Mouse (Mus musculus): ENCODE results near the gene Mrps35. TPM values are rescaled to one million over a fixed set of nuclear protein-coding genes. Genes with fewer than 3 reads are reported as not detected.

Mrps35 gene
- total RNA-seq (2017): 66.5 and 103 TPM in 2 replicates

DNA sequence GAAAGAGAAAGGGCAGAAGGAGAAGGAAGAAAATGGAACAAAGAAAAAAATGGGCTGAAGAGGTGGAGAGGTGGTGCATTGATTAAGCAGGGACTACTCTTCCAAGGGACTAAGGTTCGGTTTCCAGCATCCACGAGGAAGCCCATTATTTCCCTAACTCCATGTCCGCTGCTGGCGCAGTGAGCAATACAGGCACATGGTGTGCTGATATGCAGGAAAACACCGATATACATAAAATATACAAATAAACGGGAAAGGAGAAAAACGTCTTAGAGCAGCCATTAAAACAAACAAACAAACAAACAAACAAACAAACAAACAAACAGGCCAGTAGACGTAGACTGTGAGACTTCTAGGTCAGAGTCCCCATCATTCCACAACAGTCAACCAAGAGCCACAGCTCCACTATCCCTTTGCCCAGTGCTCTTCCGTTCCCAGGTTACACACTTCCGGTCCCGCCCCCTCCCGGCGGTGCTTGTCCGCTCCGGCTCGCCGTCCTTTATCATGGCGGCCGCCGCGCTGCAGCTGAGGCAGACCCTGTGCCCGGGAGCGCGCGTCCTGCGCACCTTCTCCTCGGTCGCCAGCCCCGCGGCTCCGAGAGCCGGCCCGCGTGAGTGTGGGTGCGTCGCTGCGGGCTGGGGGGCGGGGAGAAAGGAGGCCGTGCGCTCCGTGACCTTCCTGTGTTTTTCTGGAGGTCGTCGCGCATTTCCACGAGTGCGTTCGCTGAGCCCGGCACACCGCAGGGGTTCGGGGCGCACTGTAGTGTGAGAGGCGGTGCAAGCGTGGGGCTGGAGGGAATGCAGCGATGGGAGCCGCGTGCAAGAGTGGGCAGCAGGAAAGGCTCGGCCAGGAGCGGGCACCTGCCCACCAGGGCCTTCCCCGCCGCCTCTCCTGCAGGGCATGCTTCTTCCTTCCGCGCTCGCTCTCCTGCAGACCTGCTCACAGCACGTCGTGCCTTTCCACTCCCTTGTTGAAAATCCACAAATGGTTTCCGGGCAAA is at the start of gene Mrps35:
TSS of gene Mrps35 (plus strand) at position 474 of the 1,000 bp plus-strand sequence.
- ATAC-seq (replicated peaks; ENCODE audit: low read depth, poor library complexity, severe bottlenecking): peak; percentile 100

DNA sequence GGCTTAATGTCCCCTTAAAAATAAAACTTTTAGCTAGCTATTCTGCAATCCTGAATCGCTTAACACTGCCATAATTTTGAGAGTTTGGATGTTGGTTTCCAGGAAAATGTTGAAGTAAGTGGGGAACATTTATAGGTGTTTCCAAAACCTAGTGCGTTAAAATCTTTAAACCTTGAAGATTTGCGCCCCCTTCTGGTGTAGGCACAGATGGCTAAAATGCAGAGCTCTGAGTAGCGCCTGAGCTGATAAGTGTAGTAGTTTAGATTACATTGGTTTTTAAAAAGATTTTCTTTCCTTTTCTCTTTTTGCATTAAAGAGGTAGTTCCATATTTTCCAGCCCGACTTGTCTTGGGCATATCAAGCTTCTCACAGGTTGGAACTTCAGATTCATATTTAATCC is 48.3 kb upstream of the Mrps35 start:
- ATAC-seq (replicated peaks; ENCODE audit: low read depth, poor library complexity, severe bottlenecking): peak; percentile 68; the same call in 1 of the 2 replicates

DNA sequence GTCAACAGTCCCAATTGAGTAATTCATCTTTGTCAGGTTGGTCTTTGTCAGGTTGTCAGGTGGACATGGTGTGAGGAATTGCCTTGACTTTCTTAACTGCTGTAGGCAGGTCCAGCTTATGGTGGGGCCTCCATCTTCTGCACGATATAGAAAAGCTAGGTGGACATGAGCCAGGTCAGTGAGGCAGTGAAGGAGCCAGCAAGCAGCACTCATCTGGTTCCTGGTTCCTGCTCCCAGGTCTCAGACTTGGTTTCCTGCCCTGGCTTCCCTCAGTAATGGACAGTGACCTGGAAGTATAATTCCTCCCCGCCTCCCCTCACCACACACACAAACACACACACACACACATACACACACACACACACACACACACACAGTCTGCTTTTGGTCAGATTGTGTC is 47.2 kb upstream of the Mrps35 start:
- no peak for ATAC-seq (replicated peaks; ENCODE audit: low read depth, poor library complexity, severe bottlenecking)

DNA sequence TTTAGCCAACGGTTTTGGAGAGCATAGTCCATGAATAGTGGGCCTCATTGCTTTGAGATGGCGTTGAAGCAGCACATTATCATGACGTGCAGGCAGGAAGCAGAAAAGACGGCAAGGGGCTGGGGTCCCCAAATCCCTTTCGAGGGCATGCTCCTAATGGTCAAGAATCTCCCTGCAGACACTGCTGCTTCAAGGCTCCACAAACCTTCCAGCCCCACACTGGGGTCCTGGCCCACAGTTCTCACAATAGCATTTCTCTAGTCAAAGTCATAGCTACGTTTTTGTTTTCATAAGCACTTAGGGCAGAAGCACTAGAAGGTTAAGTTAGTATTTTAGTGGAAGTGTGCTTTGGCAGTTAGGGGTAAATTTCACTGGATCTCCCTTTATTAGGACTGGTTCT is 46.7 kb upstream of the Mrps35 start:
- ATAC-seq (replicated peaks; ENCODE audit: low read depth, poor library complexity, severe bottlenecking): no peak

DNA sequence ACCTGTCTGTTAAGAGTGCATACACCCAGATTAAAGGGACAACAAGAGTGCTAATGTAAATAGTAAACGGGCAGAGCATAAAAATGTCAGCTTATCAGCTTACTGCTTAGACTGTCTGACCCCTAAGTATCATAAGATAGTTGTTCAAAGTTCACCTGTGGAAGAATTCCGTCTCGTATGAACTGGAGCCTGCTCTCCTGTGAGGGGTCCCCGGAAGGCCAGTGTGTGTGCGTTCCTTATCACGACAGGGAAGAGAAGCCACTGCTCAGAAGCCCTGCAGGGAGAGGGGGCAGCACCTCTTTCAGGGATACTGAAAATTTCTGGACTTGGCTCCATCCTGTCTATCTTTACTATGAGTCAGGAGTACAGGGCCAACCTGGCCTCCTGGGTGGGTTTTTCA is 45.6 kb upstream of the Mrps35 start:
- no peak for ATAC-seq (replicated peaks; ENCODE audit: low read depth, poor library complexity, severe bottlenecking)

DNA sequence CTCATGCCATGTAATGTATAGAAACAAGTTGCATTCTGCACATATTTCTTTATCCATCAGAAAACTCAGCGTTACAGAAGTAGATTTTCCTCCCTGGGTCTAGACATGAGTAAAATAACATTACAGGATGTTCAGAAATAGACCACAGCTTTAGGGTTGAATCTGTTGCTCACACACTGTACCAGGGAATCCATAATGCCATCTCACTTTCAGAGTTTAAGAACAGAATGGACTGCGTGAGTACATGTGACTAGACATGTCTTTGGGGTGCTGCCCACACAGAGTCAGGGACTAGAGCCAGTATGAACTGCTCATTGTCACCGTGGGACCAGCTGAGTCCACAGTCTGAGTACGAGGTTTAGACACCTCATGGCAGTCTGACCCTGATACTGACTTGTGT is 43.9 kb upstream of the Mrps35 start:
- ATAC-seq (replicated peaks; ENCODE audit: low read depth, poor library complexity, severe bottlenecking): no peak

DNA sequence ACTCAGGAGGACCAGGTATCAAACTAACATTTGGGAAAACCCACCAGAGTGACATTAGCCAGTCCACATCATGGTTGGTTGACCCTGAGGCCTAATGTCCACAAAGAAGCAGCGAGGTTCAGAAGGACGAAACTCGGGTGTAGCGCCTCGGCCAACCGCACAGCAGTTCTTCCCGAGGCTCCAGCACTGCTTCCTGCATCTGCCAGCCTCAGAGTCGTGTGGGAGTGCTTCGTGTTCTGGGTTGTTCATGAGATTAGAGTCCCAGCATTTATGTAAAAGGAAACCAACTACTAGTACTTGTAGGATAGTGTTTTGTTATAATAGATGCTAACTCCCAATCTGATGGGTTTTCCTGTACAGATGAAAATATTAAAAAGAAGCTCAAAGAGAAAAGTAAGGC is 43.3 kb upstream of the Mrps35 start:
- no peak for ATAC-seq (replicated peaks; ENCODE audit: low read depth, poor library complexity, severe bottlenecking)

DNA sequence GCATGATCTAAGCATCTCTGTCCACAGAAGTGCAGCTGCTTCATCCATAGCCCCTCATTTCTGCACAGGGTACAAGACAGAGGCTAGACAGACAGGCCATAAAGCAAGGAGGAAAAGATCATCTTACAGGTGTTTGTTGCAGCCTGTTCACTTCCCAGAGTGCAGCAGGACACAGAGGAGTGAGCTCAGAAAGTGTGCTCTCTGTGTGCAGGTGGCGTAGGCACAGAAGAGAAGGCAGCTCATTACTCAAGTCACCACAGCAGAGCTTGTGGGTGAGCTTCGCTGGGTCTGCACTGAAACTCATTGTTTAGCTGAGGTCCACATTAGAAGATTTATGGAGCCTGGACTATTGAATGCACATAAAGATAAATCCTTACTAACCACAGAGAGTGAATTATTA is 42.8 kb upstream of the Mrps35 start:
- ATAC-seq (replicated peaks; ENCODE audit: low read depth, poor library complexity, severe bottlenecking): no peak

DNA sequence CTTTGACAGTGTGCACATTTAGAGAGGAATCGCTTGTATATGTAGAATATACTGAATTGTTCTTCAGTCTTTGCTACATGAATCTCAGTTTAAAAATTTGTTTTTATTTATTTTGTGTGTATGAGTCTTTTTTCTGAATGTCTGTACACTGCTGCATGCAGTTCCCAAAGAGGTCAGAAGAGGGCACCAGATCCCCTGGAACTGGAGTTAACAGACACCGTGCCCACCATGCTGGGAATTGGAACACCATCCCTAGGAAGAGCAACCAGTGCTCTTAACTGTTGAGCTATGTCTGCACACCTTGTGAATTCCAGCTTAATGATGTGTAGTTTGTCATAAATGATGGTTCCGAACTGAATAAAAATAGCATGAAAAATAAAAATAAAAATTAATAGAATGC is 34.4 kb upstream of the Mrps35 start:
- peak; percentile 74; the same call in 1 of the 2 replicates for ATAC-seq (replicated peaks; ENCODE audit: low read depth, poor library complexity, severe bottlenecking)

DNA sequence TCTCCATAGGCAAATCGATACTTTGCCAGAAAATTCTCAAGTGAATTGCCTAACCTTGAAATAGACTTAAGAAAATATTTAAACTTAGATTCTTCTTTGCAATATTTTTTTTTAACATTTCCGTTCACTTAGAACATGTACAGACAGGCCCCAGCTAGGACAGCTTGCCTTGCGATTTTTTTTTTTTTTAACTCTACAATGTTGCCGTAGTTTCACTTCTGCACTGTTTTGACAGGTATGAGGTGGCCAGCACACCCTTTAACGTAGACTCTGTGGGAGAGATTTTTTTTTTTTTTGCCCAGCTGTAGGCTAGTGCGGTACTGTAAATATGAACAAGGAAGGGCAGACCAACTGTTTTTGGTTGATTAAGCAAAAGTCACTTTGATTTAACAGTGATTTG is 32.2 kb upstream of the Mrps35 start:
- no peak for ATAC-seq (replicated peaks; ENCODE audit: low read depth, poor library complexity, severe bottlenecking)

DNA sequence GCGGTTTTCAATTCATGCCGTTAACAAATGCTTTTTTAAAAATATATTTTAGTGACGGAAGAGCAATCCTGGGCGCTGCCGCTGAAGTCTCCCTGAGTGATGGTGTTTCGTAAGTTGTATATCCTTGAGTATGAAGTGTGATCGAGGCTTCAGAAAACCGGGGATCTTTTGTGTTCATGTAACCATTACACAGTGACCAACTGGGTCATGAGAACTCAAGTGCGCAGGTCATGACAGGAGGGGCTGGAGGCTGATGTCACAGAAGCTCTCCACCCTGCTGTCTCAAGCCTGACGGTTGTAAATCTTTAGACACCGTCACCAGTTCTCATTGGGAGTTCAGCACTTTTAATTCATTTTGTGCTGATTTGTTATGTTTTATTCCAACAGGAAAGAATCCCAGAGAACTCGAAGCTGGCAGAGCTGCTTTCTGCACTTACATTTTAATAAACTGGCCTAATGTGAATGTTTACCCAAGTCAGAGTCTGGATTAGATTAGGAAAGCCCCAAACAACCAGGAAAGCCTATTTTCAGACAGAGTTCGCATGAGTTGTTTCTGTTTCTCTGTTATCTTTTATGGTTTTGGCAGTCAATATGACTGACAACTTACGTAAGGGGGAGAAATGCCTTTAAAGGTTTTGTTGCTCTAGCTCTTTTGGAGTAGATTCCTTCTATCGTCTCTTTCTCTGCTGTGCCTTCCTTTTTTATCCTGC is 31.6 kb upstream of the Mrps35 start:
- no peak for ATAC-seq (replicated peaks; ENCODE audit: low read depth, poor library complexity, severe bottlenecking)

DNA sequence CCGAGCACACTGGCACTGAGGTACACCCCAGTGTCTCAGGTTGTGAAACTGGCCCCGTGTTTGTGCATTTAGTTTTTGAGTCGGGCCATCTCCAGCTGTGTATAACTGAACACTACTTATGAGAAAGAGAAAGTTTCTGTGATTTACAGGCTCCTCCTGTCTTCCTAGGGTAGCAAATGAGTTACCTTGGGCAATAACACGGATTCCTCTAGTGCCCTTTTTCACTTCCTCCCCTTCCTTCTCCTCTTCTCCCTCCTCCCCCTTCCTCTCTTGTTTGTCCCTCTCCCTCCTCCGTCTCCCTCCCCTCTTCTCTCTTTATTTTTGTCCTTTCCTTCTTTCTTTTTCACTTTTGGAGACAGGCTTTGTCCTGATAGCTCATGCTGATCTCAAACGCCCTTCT is 31.0 kb upstream of the Mrps35 start:
- ATAC-seq (replicated peaks; ENCODE audit: low read depth, poor library complexity, severe bottlenecking): no peak; the same call in 1 of the 2 replicates

DNA sequence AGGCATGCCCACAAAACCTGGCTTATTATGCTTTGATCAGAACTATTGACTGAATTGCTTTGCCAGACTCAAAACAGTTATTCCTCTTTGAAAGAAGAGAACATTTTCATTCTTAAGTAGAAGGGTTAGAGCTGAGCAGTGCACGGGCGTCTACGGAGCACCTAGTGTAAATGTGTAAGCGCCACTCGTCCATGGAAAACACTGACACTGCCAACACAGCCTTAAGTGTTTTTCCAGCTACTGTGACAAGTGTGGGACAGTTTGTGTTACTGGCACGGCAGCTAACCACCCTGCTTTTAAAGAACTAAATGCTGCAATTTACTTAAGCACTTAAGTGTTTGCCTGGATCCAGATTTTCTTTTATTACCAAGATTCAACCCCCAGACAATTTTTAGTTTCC is 30.6 kb upstream of the Mrps35 start:
- no peak for ATAC-seq (replicated peaks; ENCODE audit: low read depth, poor library complexity, severe bottlenecking)

DNA sequence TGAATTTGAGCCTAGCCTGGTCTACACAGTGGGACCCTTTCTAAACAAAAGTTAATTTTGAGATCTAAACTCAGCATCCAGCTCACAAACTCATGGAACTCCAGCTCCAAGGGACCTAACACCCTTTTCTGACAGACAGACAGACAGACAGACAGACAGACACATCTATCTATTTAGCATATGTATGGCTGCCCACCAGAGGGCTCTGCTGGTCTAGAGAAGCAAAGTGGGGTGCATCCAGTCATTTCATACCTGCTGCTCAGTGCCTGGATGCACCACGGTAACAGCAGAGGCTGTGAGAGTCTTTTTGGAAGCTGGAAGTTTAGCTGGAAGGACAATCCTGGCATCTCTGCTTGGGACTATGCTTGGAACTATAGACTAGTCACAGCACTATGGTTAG is 29.0 kb upstream of the Mrps35 start:
- no peak for ATAC-seq (replicated peaks; ENCODE audit: low read depth, poor library complexity, severe bottlenecking)

DNA sequence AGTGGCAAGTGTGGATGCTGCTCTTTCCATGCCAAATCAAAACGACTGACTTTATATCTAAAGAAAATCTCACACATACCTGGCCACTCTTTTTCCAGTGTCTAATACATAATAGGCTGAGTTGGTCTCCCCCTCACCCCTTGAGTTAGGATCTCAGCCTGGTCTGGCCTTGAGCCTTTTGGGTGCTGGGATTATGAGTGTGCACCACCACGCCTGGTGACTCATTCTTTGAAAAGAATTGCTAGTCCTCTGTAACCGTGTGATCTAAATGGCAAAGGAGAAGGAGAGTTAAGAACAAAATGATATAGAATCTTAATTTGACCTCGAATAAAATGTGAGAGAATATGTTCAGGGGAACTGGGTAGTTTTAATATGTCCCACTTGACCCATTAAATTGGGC is 24.7 kb upstream of the Mrps35 start:
- ATAC-seq (replicated peaks; ENCODE audit: low read depth, poor library complexity, severe bottlenecking): no peak

DNA sequence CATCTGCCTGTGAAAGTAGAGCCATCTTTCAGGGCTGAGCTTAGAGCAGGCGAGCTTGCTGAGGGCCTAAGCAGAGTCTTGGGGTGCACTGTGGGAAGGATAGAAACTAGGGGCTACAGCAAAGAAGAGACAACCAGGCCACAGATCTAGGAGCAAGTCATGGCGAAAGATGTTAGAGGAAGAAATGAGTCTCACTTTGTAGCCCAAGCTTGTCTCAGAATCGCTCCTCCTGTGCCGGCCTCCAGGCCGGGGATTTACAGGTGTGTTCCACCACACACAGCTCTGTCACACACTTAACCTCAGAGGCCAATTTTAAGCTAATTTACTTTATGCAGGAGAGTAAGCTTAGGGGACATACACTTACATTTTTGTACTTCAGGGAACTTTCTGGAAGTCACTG is 24.2 kb upstream of the Mrps35 start:
- ATAC-seq (replicated peaks; ENCODE audit: low read depth, poor library complexity, severe bottlenecking): no peak

DNA sequence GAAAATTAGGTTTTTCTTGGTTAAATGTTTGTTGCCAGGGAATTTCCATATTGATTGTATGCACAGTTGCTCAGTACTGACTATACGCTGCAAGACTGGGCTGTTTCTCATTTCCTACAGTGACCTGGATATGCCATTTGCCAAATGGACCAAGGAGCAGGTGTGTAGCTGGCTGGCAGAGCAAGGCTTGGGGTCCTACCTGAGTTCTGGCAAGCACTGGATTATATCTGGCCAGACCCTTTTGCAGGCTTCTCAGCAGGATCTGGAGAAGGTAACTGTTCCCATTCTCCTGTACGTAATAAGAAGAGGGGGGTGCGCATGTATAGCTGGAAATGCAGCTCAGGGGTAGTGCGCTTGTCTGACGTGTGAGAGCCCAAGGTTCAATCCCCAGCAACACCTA is 21.4 kb upstream of the Mrps35 start:
- ATAC-seq (replicated peaks; ENCODE audit: low read depth, poor library complexity, severe bottlenecking): no peak

DNA sequence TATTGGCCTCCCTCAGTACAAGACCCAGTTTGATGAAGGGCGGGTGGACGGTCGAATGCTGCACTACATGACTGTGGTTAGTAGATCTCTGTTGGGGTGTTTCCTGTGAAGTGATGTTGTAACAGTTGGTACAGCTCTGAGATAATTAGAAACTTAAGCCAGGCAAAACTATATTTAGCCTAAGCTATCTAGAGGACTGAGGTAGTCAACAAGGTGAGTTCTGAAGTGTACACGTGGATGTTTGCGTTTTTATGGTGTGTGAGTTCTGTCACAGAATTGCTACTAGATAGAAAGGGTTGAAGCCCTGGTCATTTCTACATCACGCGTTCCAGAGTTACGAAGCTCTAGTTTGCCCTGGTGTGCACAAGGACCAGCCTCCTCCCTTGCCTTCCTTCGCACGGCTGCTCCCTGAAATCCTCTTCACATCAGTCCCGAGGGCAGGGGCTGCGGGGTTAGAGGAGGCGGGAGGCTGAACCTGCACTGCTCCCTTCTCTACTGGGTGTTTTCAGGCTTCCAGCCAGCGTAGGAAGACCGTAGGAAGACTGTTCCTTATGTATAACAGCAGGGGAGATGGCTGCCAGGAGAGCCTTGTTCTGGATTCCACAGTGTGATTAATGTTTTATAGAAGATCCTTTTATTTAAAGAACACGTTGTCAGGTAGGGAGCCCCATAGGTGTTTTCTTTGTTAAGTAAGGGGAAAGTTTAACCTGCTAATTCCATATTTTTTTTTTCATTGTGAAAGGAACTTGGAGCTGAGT is 20.0 kb upstream of the Mrps35 start:
- 0 out of 2 replicates have a peak, but pooled peaks have one; percentile 25 for ATAC-seq (replicated peaks; ENCODE audit: low read depth, poor library complexity, severe bottlenecking)

DNA sequence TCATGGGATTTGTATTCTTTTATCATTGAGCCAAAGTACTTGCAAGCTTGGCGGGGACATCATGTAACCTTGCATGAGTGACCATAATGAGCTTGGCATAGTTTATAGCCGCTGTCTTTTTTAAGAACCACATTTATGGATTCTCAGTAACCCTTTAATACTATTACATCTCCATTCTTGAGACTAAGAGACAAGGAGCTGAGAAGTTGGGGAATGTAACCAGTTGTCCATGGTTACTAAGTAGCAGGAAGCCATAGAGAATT is 19.5 kb upstream of the Mrps35 start:
- no peak for ATAC-seq (replicated peaks; ENCODE audit: low read depth, poor library complexity, severe bottlenecking)

DNA sequence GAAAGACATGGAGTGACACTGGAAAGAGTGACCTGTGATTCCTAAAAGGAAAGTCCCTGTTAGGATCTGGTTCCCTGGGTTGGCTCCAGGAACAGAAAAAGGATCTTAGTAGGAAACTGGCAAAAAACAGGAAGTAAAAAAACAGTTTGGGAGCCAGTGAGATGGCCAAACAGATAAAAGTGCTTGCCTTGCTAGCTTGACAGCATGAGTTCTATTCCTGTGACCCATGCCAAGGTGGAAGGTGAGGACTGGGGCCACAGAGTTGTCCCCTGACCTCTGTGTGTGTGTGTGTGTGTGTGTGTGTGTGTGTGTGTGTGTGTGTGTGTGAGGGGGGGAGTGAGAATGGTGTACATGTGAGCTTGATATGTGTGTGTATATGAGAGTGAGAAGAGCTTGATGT is 19.0 kb upstream of the Mrps35 start:
- no peak for ATAC-seq (replicated peaks; ENCODE audit: low read depth, poor library complexity, severe bottlenecking)

DNA sequence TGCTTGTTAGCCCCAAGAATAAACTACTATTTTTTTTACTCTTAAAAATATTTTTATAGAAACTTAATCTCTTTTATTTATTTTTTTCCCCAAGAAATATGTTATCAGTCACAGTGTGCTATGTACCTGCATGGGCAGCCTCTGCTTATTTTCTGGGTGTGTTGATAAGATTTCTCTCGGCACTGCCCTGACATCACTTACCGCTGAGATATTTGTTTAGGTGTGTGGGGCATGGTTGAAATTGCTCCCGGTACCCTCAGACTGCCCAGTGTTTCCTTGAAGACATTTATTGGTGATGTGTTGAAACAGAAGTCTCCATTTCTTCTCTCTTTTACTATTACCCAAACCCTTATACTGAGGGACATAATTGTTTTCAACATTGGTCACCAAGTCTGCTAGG is 17.8 kb upstream of the Mrps35 start:
- no peak for ATAC-seq (replicated peaks; ENCODE audit: low read depth, poor library complexity, severe bottlenecking)
